Mouse (Mus musculus): ENCODE results near the gene Zfp512.

DNA sequence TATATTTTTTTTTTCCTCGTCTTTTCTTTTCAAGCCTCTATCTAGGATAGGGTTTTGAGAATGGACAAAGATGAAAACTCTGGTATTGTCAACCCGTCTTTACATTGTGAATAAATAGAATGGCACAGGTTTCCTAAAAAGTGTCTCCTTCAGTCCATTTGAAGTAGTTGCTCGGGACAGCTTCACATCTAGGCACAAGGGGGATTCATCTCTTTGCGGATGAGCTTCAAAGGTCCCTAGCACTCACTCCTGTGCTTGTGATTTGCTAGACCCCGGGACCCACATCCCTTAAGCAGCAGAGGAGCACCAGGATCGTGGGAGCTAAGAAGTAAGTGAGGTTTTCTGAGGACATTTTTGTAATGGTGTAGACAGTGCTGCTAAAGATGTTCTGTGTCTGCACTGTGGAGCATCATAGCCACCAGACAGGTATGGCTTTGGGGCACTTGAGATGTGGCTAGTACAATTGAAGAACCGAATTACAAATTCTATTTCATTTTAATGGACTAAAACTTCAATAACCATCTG lies 717 bp downstream of the Zfp512 start:
- TF ChIP-seq CTCF (IDR thresholded peaks at IDR 0.05; ENCODE audit: low read depth, low read length) (no peak), GATA1 (IDR thresholded peaks at IDR 0.05; ENCODE audit: borderline replicate concordance, low read length) (no peak), TAL1 (conservative IDR thresholded peaks at IDR 0.05; ENCODE audit: low read depth, low read length) (no peak), GATA2 (IDR thresholded peaks at IDR 0.05; ENCODE audit: borderline replicate concordance, low read depth, low read length) (no peak)

Measured in G1E (cell line).